Mouse (Mus musculus): ENCODE data around the gene Cog1.

The Cog1 gene

DNA sequence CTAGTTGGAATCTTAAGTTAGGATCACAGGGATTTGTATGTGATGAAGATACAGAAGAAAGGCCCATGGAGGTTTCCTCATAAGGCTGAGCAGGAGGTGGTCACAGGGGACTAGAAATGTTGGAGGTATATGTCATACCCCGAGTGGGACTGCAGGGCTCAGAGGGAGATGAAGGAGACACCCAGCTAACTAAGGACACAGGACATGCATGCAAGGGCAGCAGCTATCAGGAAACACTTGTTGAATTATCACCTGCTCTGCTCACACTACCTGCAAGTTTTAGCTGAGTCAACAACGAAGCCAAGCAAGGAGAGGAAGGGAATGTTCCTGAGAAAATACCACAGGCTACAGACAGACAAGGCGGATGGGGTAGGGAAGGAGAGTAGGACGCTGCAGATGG is 18.7 kb downstream of the Cog1 start:
- DNase-seq: no peak

DNA sequence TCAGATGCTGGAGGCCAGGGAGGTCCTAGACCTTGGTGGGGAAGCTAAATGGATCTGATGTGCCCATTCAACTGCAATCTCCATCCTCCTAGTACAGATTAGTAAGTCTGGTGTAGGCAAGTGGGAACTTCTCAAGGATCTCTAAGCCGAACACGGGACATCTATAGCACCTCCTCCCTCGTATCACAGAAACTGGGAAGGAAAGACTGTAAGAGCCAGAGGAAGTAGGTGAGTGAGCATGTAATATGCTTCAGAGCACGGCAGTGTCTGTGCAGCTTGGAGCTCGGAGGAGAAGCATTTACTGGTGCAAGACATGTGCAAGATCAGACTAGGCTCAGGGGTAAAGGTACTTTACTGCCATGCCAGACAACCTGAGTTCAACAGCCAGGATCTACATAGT is 19.9 kb downstream of the Cog1 start:
- DNase-seq: no peak

- DNase-seq: no peak
These were observed 20.7 kb downstream of the Cog1 start for GRCm38 (mm10) chr11:113669711-113670110.

- peak; percentile 11 for DNase-seq
These were observed 24.6 kb downstream of the Cog1 start for GRCm38 (mm10) chr11:113673614-113674013.

- peak; percentile 8 for DNase-seq
These were observed 25.6 kb downstream of the Cog1 start for GRCm38 (mm10) chr11:113674595-113674994.

DNA sequence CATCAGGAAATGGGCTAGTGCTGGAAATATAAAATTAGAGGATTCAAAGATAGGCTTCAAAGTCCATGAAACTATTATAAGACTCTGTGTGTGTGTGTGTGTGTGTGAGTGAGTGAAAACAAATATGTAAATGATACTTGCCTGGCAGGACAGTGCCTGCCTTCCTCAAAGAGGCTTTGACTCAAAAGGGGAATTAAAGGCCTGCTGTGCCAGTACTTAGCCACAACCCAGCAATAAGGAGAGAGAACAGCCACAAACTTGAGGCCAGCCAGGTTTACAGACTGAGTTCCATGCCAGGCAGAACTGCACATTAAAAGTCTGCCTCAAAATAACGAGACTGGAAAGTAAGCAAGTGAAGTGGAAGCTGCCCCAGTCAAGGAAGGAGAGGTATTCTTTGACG is 27.9 kb downstream of the Cog1 start:
- no peak for DNase-seq

GRCm38 (mm10) chr11:113677378-113677777 is 28.4 kb downstream of the Cog1 start:
- no peak for DNase-seq

- DNase-seq: no peak
These were observed 29.4 kb downstream of the Cog1 start for GRCm38 (mm10) chr11:113678373-113678772.

DNA sequence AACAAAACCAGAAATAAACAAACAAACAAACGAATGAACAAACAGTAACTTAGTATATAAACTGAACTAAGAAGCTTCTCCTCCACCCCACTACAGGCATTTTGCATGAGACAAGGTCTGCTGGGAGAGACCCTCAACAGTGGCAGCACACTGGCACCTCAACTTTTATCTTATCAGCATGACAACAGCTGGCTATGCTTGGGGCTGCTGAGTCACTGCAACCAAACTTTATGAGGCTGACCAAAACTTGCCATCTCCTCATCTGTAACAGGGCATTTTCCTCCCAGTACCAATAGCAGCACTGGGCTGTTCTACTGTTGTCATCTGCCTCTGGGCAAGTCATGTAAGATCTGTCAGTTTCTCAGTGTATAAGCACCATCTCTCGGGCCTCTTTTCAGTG is 32.0 kb downstream of the Cog1 start:
- DNase-seq: no peak

- DNase-seq: no peak
These were observed 33.0 kb downstream of the Cog1 start for GRCm38 (mm10) chr11:113681979-113682378.

DNA sequence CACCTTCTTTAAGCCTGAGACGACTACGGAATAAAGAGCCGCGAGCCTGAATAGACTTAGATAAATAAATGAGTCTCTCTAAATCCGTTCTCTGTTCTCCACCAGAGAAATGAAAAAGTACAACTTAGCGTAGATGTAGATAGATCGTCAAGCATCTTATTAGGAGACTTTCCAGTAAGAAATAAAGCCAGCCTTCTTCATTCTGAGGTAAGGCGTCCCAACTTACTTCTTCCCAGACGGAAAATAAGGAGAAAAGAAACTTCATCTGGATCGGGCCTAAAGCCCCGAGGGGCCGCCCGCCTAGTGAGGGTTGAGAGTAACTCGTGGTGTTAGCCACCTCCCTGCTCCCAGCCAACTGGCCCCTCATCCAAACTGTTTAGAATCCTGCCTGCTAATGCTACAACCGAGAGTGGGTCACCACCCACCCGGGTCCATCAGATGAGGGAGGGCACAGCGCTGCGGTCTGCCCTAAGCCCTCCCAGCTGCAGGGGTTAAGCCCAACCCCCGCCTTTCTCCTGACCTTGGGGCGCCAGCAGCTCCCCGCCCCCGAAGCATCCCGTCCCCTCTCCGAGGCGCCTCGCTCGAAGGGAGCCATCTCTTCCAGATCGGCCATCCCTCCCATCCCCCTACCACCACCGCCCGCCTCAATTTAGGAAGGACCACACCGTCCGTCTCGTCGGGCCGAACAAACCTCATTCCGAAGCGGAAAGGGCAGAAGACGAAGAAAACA is 34.1 kb downstream of the Cog1 start:
- DNase-seq: peak; percentile 77

DNA sequence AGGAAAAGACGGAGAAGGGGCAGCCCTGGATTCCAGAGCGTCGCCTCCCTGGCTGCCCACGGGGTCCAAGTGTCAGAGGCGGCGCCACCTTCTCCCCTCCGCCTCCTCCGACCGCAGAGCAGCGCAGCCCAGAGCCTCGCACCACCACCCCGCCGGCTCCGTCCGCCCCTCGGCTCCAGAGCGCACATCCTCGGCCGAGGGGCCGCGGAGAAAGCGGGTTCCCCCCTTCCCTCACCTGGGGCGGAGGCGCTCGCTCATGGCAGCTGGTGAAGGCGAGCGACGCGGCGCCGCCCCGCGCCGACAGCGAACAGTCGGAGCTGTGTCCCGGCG is 34.6 kb downstream of the Cog1 start:
- no peak for DNase-seq

GRCm38 (mm10) chr11:113683957-113684706 is 35.2 kb downstream of the Cog1 start, which contains the start of the genes Fam104a and D11Wsu47e:
Gene Fam104a, minus strand, starts transcription at chr11:113684155.
Gene D11Wsu47e, plus strand, starts transcription at chr11:113684412.
- peak; percentile 97 for DNase-seq

DNA sequence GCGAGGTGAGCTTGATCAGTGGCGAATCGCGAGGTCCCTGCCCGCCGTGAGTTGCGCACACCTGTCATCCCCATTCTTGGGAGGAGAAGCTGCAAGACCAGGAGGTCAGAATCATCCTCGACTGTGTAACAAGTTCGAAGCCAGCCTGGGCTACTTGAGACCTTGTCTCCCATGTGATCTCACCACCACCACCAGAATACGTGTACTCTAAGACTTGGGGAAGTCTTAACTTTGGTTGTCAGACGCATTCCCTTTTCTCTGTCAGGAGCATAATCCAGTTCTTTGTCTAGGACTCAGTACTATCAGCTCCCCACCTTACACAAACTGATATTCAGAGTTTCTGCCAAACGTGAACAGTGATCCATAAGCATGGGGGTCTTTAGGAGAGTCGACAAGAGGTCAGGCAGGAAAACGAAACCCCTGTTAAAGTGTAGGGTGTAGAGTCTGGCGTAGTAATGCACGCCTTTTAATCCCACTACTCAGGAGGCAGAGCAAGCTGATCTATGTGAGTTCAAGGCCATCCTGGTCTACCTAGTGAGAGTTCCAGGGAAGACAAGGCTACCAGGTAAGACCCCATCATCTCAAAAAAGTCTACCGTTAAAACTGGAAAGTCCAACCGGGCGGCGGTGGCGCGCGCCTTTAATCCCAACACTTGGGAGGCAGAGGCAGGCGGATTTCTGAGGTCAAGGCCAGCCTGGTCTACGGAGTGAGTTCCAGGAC is 35.9 kb downstream of the Cog1 start:
- no peak for DNase-seq

DNA sequence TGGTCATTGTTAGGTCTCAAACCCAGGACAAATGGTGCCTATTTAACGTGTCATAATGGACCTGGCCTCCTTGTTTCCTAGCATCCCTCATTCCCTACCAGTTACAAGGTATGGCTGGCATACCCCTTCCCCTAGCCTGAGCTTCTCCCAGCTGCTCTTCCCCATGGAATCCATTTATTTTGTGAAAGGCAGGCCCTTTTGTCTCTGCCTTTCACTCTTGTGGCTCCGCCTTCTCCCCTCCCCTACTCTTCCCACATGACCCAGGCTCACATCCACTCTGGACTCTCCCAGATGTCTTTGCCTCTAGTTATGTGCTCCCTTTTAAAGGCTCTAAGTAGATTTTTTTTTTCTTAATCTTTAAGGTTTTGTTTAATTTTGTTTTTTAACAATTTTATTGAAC is 38.1 kb downstream of the Cog1 start:
- peak; percentile 50 for DNase-seq

GRCm38 (mm10) chr11:113690506-113690905 is 41.5 kb downstream of the Cog1 start:
- no peak for DNase-seq

DNA sequence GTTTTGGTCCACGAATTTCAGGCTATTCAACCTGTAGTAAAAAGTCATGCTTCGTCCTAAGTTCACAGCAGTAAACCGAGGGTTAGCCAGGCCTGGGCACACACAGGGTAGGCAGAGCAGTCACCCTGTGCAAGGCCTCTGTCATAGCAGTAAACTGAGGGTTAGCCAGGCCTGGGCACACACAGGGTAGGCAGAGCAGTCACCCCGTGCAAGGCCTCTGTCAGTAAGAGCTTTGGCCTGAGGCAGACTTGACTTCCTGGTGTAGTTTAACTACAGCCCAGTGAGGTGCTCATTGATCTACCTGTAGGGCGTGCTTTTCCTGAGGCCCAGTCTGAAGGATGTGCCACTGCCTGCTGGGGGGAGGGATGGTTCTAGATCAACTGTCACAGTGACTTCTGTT is 42.3 kb downstream of the Cog1 start:
- DNase-seq: peak; percentile 45

DNA sequence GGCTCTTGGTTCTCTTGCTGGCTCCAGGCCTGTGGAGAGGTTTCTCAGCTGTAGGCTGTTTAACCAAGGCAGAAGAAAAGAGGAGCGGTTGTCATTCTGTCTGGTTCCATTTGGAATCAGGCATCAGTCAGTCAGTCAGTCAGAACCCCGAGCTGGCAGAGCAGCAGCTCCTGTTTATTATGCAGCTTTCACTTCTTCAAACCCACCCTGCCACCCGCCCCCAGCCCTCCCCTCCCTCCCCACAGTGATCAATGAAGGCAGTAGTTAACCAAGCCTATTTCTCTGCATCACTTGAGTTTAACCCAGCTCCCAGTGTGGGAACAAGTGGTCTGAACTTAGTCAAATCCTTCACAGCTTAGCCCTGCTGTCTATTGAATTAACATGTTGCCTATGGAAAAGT is 42.9 kb downstream of the Cog1 start:
- DNase-seq: no peak

GRCm38 (mm10) chr11:113697571-113697970 is 48.6 kb downstream of the Cog1 start:
- DNase-seq: no peak

DNA sequence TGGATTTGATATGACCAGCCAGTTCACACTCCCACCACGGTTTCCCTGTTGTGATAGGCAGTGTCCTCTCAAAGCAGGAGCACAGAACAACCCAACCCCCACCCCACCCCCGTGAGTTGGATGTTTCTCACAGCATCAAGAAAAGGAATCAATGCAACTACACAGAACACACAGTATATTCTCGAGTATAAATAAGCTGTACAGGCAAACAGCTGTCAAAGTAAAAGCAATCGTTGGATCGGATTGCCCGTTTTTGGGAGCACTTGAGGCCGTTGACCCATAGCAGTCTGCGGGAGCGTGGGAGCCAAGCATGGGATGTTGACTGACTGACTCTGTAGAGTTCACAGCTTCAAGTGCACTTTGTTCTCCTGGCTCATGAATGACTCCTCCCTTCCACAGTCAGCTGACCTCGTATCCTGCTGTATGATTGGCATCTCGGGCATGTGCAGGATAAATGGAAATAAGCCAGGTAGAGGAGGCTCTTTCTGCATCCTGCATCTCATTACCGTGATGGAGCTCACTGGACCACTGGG is 49.1 kb downstream of the Cog1 start:
- DNase-seq: peak; percentile 74

DNA sequence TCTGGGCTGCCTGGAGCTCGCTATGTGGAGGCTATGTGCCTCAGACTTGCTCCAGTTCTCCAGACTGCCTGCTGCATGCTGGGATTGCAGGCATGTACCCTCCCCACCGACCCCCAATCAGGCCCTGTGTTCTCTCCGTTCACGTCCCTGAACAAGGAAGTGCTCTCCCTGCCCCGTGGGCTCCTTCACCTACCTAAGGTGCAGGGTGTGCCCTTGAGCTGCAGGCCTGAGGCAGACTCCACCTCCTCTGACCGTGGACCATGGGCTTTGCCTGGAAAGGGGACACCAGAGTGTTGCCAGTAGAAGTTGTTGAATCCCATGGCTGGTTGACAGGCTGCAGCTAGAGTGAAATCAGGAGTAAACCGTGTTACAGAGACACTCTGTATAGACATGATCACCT is 50.7 kb downstream of the Cog1 start:
- no peak for DNase-seq

- DNase-seq: peak; percentile 84
These were observed 54.8 kb downstream of the Cog1 start for GRCm38 (mm10) chr11:113703758-113704157.

DNA sequence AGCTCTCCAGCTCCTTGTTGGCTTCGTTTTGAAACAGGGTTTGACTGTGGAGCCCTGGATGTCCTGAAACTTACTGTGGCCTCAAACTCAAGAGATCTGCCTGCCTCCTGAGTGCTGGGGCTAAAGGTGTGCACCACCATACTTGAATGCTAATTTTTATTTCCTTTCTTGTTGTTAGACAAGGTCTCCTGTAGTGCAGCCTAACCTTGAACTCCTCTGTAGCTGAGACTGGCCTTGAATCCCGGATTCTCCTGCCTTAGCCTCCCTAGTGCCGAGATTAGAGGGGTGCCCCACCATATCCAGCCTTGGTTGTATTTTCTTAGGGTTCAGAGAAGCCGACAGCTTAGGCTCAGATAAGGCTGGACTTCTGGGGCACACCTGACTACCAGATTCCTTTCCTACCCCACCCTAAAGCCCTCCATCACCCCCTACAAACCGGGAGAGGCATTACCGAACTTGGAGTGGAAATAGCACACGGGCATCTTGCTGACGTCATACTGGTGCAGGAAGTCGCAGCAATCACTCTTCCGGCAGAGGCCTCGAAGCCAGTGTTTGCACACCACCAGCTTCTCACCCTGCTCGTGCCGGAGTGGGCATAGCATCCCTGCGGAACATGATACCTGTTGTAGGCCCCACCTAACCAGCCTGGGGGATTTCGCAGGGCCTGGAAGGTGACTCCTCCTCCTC is 57.1 kb downstream of the Cog1 start:
- DNase-seq: no peak
